7 mouse cellular contexts compared by ENCODE assay signal in the genomic region with DNA sequence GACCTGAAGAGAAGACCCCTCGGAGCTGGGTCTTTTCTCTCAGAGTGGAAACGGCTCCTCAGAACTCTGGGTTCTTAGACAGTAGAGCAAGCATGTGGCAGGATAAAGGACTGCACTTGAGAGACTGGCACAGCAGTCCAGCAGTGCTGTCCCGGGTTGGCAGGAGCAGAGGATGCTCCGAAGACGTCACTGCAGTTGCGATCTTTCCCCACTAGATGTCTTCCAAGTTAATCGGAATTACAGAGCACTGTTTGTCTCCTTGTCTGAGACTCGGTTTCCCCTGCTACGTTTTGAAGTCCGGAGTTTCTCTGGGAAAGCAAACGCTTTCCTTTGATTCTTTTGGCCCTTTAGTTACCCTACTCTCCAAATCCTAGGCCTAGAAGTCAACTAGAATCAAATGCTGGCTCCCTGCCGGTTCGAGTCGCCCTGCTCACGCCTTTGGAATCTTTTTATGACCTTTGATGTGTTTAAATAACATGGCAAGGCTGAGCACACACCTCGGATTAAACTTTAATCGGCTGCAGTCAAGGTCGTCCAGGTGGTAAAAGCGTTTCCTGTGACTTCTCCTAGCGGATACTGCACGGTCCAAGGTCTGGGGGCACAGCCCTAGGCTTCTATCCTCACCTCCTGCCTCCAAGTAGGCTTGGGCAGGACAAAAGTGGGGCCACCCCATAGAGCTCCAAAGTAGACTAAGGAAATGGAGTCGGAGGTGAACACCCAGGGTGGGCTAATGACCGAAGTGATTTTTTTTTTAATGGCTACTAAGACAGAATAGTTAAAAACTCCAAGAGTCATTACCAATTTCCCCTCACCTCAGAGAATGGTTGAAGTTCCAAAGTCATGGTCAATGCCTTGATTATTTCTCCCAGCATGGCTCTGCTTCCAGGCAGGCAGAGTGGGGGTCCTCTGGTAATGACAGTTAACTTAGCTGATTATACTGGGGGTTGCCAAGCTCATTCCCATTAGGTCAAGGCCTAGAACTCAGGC. TPM values are rescaled to one million over a fixed set of nuclear protein-coding genes. Genes with fewer than 3 reads are reported as not detected.
DNase-seq lines count a peak whose midpoint lies in the region; ATAC-seq and TF ChIP-seq lines count a peak whose summit lies in the region.

No protein-coding gene starts in this region.

- H3K9me3 ChIP-seq in kidney, postnatal 0 days (replicated peaks; ENCODE audit: low read length), result no peaks in the 10 kb centered on the region

- H3K27ac ChIP-seq in cerebellum, adult 2 months (ENCODE audit: insufficient read depth, low read length), result no peak overlapping the region
- no peak overlapping the region for H3K27ac ChIP-seq in kidney, postnatal 0 days

- no peaks in the 10 kb centered on the region for H3K36me3 ChIP-seq in kidney, postnatal 0 days (ENCODE audit: insufficient read depth, low read length)

- peak; percentile 69 for ATAC-seq in granulocyte monocyte progenitor cell, adult 5-6 weeks (replicated peaks; ENCODE audit: poor library complexity, severe bottlenecking)
- peak; percentile 53 for ATAC-seq in kidney, postnatal 0 days (replicated peaks; ENCODE audit: low FRiP score, low read depth)

- no peak overlapping the region for H3K4me3 ChIP-seq in cerebellum, adult 2 months (replicated peaks; ENCODE audit: insufficient read depth, low read depth, low read length)
- no peak overlapping the region for H3K4me3 ChIP-seq in kidney, postnatal 0 days (replicated peaks; ENCODE audit: low read depth, low read length)

- peak; percentile 86 for DNase-seq in 3T3-L1 (ENCODE audit: low read depth, low spot score)
- DNase-seq in 416B (ENCODE audit: low read depth), result peak; percentile 42
- peak in 1 of 2 experiments; percentile 36 for DNase-seq in cerebellum, adult 2 months
- DNase-seq in kidney, postnatal 0 days (ENCODE audit: low spot score), result peak; percentile 86
- peak; percentile 81 for DNase-seq in lung, postnatal 10 days
- peak; percentile 61 to 76 for DNase-seq in right cerebral cortex, postnatal 10 days (ENCODE audit: low spot score in 2 of 2)

- TF ChIP-seq POLR2A in cerebellum, adult 2 months (IDR thresholded peaks at IDR 0.05; ENCODE audit: borderline replicate concordance, insufficient read depth, low read length), result no peak

- no peak overlapping the region for H3K9ac ChIP-seq in kidney, postnatal 0 days (ENCODE audit: low read depth, low read length)

- peak; percentile 67 for TF ChIP-seq CTCF in cerebellum, adult 2 months (IDR thresholded peaks at IDR 0.05; ENCODE audit: borderline replicate concordance, insufficient read depth, low read depth, low read length)
- peak; percentile 65 for TF ChIP-seq CTCF in kidney, postnatal 0 days (IDR thresholded peaks at IDR 0.05; ENCODE audit: low read depth)

- peaks cover 16% of the 10 kb centered on the region; the same call in 1 of the 2 replicates for H3K27me3 ChIP-seq in cerebellum, adult 2 months (ENCODE audit: control insufficient read depth, insufficient read depth, low read length)
- peaks cover 87% of the 10 kb centered on the region for H3K27me3 ChIP-seq in kidney, postnatal 0 days (ENCODE audit: insufficient read depth, low read length)

- no peak overlapping the region for H3K4me2 ChIP-seq in kidney, postnatal 0 days (ENCODE audit: low read length)

- 11% methylated on average over 23 of the region's 23 CpGs for WGBS in cerebellum, adult 2 months
- WGBS in kidney, postnatal 0 days, result 9% methylated on average over 23 of the region's 23 CpGs

- H3K4me1 ChIP-seq in cerebellum, adult 2 months (ENCODE audit: control insufficient read depth, insufficient read depth, low read length), result no peaks in the 10 kb centered on the region
- no peaks in the 10 kb centered on the region for H3K4me1 ChIP-seq in kidney, postnatal 0 days (replicated peaks; ENCODE audit: insufficient read depth, low read length)

RNA-seq across cellular contexts. Expression of a gene that starts 10.1 kb away (rescaled TPM):
- not detected in 2 replicates for polyA plus RNA-seq in cerebellum, adult 2 months (2012; rRNA removed)
- not detected in 2 replicates for total RNA-seq in granulocyte monocyte progenitor cell, adult 5-6 weeks (2014; fragmentation: Nextera tagmentation)
- not detected in 2 replicates for total RNA-seq in granulocyte monocyte progenitor cell, adult 5-6 weeks (2017)
- not detected in 2 replicates for polyA plus RNA-seq in kidney, postnatal 0 days (2015; fragmentation: Nextera tagmentation; extraction: Ambion mirVana)

RNA-seq across cellular contexts. Expression of a gene that starts 25.2 kb away (rescaled TPM):
- polyA plus RNA-seq in cerebellum, adult 2 months (2012; rRNA removed), result not detected in 2 replicates
- not detected in 2 replicates for total RNA-seq in granulocyte monocyte progenitor cell, adult 5-6 weeks (2014; fragmentation: Nextera tagmentation)
- not detected in 2 replicates for total RNA-seq in granulocyte monocyte progenitor cell, adult 5-6 weeks (2017)
- 24.7 and 27.7 TPM in 2 replicates for polyA plus RNA-seq in kidney, postnatal 0 days (2015; fragmentation: Nextera tagmentation; extraction: Ambion mirVana)

RNA-seq across cellular contexts. Expression of a gene that starts 30.1 kb away (rescaled TPM):
- not detected in 2 replicates for polyA plus RNA-seq in cerebellum, adult 2 months (2012; rRNA removed)
- 0.47 TPM in 1 of 2 replicates, not detected in the other for total RNA-seq in granulocyte monocyte progenitor cell, adult 5-6 weeks (2014; fragmentation: Nextera tagmentation)
- total RNA-seq in granulocyte monocyte progenitor cell, adult 5-6 weeks (2017), result 0.57 TPM in 1 of 2 replicates, not detected in the other
- 175 and 183 TPM in 2 replicates for polyA plus RNA-seq in kidney, postnatal 0 days (2015; fragmentation: Nextera tagmentation; extraction: Ambion mirVana)

RNA-seq across cellular contexts. Expression of a gene that starts 39.9 kb away (rescaled TPM):
- not detected in 2 replicates for polyA plus RNA-seq in cerebellum, adult 2 months (2012; rRNA removed)
- 8.9 and 14.7 TPM in 2 replicates for total RNA-seq in granulocyte monocyte progenitor cell, adult 5-6 weeks (2014; fragmentation: Nextera tagmentation)
- 16.8 and 24.4 TPM in 2 replicates for total RNA-seq in granulocyte monocyte progenitor cell, adult 5-6 weeks (2017)
- polyA plus RNA-seq in kidney, postnatal 0 days (2015; fragmentation: Nextera tagmentation; extraction: Ambion mirVana), result 57.3 and 57.8 TPM in 2 replicates

RNA-seq across cellular contexts. Expression of a gene that starts 42.5 kb away (rescaled TPM):
- 0.68 and 0.84 TPM in 2 replicates for polyA plus RNA-seq in cerebellum, adult 2 months (2012; rRNA removed)
- not detected in 2 replicates for total RNA-seq in granulocyte monocyte progenitor cell, adult 5-6 weeks (2014; fragmentation: Nextera tagmentation)
- total RNA-seq in granulocyte monocyte progenitor cell, adult 5-6 weeks (2017), result not detected in 2 replicates
- not detected in 2 replicates for polyA plus RNA-seq in kidney, postnatal 0 days (2015; fragmentation: Nextera tagmentation; extraction: Ambion mirVana)

Comparison
In these comparisons a context has a peak if more than half of its experiments do, and no peak if none do; other contexts are left out.
1. RNA of a gene that starts 25.2 kb away (polyA plus RNA-seq): 24.7 to 27.7 TPM in kidney, postnatal 0 days; not detected in cerebellum, adult 2 months; every median in the first group is over 10 times any median in the second.
2. RNA of a gene that starts 30.1 kb away (polyA plus RNA-seq): 175 to 183 TPM in kidney, postnatal 0 days; not detected in cerebellum, adult 2 months; every median in the first group is over 100 times any median in the second.